Mouse (Mus musculus): ENCODE data around the gene Slfn1. TPM values are rescaled to one million over a fixed set of nuclear protein-coding genes. Genes with fewer than 3 reads are reported as not detected.

Slfn1 gene
- polyA plus RNA-seq (2016; fragmentation: Nextera tagmentation; extraction: Ambion mirVana) = not detected in 2 replicates

DNA sequence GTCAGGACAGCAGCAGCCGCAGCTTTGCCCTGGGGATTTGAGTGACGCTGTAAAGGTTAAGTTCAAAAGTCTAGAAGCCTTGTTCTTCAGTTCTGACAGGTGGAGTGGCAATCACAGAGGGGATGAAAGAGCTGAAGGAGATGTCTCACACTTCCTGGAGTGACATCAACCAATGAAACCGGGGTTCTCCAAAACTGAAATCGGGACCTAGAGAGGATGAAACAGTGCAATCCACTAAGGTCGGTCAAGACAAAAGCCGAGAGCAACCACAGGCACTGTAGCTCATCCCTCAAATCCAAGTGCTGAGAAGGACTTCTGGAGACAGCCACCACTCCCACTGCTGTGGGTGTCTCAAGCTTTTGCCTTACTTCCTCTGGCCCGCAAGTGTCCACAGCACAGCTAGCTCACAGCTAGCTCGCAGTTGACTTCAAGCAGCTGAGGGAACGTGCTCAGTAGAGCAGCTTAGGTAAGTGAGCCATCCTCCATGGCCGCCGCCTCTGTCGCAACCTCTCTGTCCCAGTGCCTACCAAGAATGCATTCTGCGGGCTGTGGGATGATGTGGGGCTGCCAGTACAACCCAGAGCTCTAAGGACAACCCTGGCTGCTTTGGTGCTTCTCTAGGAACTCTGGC lies at the start of gene Slfn1:
Gene Slfn1, plus strand, starts transcription at position 253 of the 631 bp plus-strand sequence.
- Histone ChIP-seq H3K4me3 (no peak within 1 kb of the TSS), H3K4me1 (replicated peaks) (no peaks in the 10 kb centered on the region), H3K36me3 (no peaks in the 10 kb centered on the region), H3K27ac (no peak within 1 kb of the TSS), H3K27me3 (ENCODE audit: insufficient read depth, poor library complexity, severe bottlenecking) (no peaks in the 10 kb centered on the region), H3K9me3 (no peaks in the 10 kb centered on the region)
- 87% methylated on average over 13 of the region's 13 CpGs for WGBS
- DNase-seq (ENCODE audit: low spot score) = no peak

DNA sequence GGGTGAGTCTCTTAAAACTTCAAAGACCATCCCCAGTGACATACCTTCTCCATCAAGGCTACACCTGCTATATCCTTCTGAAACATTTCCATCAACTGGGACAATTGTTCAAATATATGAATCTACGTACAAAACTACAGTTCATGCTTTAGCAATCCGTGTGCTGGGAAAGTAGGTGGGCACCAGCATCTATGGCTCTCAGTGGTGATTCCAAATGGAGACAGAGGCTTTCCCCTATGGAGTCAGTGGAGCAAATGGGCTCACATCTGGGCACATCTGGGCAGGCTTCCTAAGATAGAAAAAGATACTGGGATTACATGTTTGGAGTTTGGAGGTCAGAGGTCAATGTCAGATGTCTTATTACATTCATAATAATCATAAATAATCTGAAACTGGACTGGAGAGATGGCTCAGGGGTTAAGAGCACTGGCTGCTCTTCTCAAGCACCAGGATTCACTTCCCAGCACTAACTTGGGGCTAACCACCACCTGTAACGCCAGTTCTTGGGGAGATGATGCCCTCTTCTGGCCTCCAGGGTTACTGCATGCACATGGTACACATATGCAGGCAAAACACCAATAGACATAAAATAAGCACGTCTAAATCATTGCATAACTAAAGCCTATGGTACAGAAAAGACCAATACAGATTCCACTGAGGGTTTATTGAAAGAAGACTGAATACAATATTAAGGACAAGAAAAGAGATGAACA lies 48.5 kb upstream of the Slfn1 start:
- 76% methylated on average over 4 of the region's 4 CpGs for WGBS
- Histone ChIP-seq H3K4me3 (no peak overlapping the region), H3K4me1 (replicated peaks) (no peaks in the 10 kb centered on the region), H3K9me3 (no peaks in the 10 kb centered on the region), H3K27ac (no peak overlapping the region), H3K36me3 (no peaks in the 10 kb centered on the region), H3K27me3 (ENCODE audit: insufficient read depth, poor library complexity, severe bottlenecking) (no peaks in the 10 kb centered on the region; the same call in 1 of the 2 replicates)
- no peak for DNase-seq (ENCODE audit: low spot score)

DNA sequence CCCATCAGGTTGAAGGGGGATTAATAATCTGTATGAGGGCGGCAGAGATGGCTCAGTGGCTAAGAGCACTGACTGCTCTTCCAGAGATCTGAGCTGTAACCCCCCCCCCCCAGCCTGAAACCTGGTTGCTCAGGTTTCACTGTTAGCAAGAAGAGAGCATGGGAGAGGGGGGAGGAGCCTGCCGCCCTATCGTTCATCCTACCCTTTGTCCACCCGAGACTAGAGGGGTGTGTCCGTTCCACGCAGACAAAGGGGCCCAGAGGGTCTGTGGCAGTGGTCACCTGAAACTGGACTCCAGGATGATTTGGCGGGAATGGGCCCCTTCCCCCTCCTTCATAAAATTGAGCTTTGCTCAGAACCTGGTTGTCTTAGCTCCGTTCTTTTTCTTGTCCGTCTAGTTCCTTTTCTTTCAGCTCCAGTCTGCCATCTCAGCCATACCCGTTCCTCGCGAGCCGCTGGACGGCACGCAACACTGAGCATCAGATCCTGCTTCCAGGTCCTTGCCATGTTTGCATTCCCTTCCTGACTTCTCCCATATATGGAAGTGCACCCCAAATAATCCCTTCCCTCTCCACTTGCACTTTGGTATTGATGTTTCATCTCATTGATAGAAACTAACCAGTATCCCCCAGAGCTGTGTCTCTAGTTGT lies 46.2 kb upstream of the Slfn1 start:
- no peak for DNase-seq (ENCODE audit: low spot score)
- no peaks in the 10 kb centered on the region for H3K27me3 ChIP-seq (ENCODE audit: insufficient read depth, poor library complexity, severe bottlenecking)
- H3K36me3 ChIP-seq = no peaks in the 10 kb centered on the region
- no peaks in the 10 kb centered on the region for H3K4me1 ChIP-seq (replicated peaks)
- no peaks in the 10 kb centered on the region for H3K9me3 ChIP-seq
- no peak overlapping the region for H3K27ac ChIP-seq
- H3K4me3 ChIP-seq = no peak overlapping the region
- 85% methylated on average over 15 of the region's 15 CpGs for WGBS

DNA sequence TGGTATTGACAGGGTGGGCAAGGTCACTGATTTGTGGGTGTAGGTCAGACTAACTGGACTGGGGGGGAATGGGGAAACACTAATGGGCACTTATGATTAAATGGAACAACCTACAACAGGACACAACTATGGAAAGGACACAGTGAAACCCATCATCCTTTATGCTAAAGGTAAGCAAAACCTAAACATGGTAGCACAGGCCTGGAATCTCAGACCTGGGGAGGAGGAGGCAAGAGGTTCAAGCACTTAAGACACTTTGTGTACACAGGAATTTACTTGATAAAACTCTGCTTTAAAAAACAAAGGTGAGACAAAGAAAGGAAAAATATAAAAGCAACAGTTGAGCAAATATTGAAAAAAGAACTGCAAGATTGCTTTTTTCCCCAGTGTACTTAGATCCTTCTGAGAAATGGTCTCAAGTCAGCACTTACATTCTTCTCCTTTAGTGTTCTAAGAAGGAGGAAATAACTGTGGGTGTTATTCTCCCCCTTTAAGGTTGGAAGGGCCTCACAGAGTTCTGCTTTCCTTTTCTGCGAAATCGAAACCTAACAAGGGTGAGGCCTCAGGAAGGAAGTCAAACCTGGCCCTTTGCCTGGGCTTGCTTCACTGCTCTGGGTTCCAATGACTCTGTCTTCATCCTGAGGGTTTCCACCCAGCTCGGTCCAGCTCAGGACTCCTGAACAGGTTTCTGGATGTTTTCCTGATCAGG lies 38.8 kb upstream of the Slfn1 start:
- Histone ChIP-seq H3K4me1 (replicated peaks) (no peaks in the 10 kb centered on the region), H3K9me3 (no peaks in the 10 kb centered on the region), H3K27ac (no peak overlapping the region), H3K4me3 (no peak overlapping the region), H3K27me3 (ENCODE audit: insufficient read depth, poor library complexity, severe bottlenecking) (no peaks in the 10 kb centered on the region), H3K36me3 (no peaks in the 10 kb centered on the region)
- no peak for DNase-seq (ENCODE audit: low spot score)
- 89% methylated on average over 3 of the region's 3 CpGs for WGBS

DNA sequence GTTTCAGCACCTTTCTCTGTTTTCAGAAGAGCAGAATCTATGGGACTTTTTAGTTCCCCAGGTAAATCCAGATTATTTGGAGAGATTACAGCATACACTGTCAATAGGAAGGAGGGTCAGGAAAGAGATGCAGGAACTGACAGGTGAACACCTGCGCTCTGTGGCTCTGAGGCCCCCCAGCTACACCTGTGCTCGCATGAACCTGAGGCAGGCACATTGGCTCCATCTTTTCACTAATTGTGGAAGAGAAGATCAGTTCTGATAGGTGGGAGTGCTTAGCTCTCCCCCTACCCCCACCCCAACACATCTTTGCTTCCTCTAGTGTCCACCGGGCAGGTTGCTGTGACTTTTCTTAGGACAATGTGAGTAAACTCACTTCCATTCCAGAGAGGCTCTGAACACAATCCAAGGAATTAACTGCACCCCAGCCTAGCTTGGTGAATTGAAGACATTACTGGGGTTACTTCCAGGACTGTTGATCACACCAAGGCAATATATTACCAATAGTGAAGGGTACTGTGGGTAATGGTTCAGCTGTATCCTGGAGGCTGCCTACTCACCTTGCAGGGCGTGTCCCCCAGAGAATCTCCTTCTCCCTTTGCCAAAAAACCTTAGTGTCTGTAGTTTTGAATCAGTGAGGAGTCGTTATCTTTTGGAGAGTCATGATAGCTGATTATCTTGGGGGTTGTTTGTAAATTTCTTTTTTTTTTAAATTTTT lies 38.1 kb upstream of the Slfn1 start:
- Histone ChIP-seq H3K27me3 (ENCODE audit: insufficient read depth, poor library complexity, severe bottlenecking) (no peaks in the 10 kb centered on the region), H3K4me1 (replicated peaks) (no peaks in the 10 kb centered on the region), H3K4me3 (no peak overlapping the region), H3K27ac (no peak overlapping the region), H3K36me3 (no peaks in the 10 kb centered on the region), H3K9me3 (no peaks in the 10 kb centered on the region)
- no peak for DNase-seq (ENCODE audit: low spot score)
- 84% methylated on average over 5 of the region's 5 CpGs for WGBS

DNA sequence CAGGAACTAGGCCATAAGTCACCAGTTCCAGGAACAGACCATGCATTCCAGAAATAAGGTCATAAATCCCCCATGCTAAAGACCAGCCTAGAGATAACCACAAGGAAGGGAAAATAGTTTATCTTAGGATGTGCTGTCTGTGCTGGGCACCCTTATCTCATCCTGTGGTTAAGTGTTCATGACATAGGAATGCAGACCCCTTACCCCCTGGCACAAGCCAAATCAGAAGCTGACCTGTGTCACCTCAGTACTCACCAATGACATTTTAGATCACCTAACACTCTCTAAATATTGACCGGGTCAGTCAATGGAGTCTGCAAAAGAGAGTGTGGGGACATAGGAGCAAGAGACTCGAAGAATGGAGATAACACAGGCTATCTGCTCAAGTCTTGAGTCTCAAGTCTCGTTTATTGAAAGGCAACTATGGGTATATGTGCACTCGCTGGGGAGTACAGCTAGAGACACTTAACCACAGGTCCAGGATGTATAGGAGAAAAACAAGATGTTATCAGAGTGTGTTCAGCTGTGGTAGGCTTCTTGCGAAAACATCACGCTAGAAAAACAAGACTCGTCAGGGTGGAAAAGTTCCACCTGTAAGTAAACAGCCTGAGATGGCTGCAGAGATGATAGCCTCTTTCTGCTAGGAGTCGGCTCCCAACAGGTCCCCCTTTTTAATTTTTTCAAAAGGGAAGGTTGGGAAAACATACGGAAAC lies 37.0 kb upstream of the Slfn1 start:
- Histone ChIP-seq H3K27ac (no peak overlapping the region), H3K27me3 (ENCODE audit: insufficient read depth, poor library complexity, severe bottlenecking) (no peaks in the 10 kb centered on the region), H3K9me3 (no peaks in the 10 kb centered on the region), H3K4me1 (replicated peaks) (no peaks in the 10 kb centered on the region), H3K4me3 (no peak overlapping the region), H3K36me3 (no peaks in the 10 kb centered on the region)
- no peak for DNase-seq (ENCODE audit: low spot score)
- WGBS = 82% methylated on average over 9 of the region's 9 CpGs

DNA sequence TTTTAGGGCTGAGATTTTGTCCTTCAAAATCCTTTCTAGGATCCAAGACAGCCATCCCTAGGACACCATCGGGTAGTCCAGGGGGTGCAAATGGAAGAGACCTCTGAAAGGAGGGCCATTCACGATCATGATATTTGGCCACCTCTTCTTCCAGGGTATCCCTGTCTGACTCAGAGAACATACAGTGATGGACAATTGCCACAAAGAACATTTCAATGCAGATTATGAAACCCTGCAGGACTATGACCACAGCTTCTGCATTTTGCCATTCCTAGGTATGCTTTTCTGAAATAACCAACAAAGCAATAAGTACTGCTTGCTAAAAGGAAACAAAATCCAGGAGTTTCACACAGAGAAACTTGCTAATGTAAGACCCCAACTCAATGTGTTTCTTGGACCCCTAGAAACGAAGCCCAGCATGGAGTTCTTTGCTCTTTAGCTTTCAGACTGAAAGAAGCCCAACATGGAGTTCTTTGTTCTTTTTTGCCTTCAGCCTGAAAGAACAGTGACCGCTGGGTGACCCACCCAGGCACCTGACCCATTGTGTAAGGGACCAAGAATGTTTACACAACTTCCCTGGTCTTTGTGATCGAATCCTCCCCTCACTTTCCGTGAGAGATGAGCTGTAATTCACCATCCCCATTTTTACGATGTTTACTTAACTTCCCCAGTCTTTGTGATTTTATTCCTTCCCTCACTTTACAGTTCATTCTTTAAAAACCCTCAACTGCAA lies 33.7 kb upstream of the Slfn1 start:
- no peak for DNase-seq (ENCODE audit: low spot score)
- WGBS = 68% methylated on average over 7 of the region's 7 CpGs
- Histone ChIP-seq H3K4me3 (no peak overlapping the region), H3K9me3 (no peaks in the 10 kb centered on the region), H3K36me3 (no peaks in the 10 kb centered on the region), H3K4me1 (replicated peaks) (no peaks in the 10 kb centered on the region), H3K27ac (no peak overlapping the region), H3K27me3 (ENCODE audit: insufficient read depth, poor library complexity, severe bottlenecking) (no peaks in the 10 kb centered on the region)

DNA sequence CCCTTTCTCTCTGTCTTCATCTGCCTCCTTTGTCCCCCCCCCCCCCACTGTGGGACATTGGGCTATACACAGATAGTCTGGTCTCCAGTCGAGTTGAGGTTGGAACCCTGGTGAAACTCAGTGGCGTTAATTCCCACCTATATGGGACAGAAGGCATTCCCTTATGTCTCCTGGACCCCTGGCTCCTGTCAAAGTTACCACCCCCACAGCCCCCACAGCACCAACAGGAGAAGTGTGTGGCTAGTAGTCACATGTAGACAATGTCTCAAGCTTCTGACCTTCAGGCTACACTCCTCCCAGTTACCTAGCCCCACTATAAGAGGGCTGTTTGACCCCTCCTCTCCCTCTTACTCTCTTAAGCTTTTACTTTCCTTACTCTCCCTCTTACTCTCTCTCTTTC lies 32.5 kb upstream of the Slfn1 start:
- Histone ChIP-seq H3K9me3 (no peaks in the 10 kb centered on the region), H3K27ac (no peak overlapping the region), H3K4me3 (no peak overlapping the region), H3K36me3 (no peaks in the 10 kb centered on the region), H3K4me1 (replicated peaks) (no peaks in the 10 kb centered on the region), H3K27me3 (ENCODE audit: insufficient read depth, poor library complexity, severe bottlenecking) (no peaks in the 10 kb centered on the region)
- DNase-seq (ENCODE audit: low spot score) = no peak
- WGBS = 92% methylated on average over 2 of the region's 2 CpGs

DNA sequence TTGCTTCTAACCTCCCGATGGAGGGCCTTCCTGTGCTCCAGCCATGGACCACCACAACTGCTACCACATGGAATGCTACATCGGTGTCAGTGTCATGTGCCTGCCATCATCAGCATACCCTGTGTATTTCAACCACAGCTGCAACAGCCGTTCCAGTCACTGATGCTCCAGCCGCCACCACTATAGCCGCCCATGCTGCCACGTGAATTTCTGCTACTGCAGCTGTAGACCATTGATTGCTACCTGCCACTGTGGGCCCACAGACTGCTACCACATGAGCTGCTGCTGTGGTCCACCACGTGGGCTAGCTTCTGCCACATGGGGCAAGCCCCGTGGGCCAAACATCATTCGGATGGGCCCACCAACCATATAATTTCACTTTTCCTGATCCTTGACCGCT lies 31.9 kb upstream of the Slfn1 start:
- no peaks in the 10 kb centered on the region for H3K4me1 ChIP-seq (replicated peaks)
- no peak overlapping the region for H3K27ac ChIP-seq
- no peaks in the 10 kb centered on the region for H3K27me3 ChIP-seq (ENCODE audit: insufficient read depth, poor library complexity, severe bottlenecking)
- no peaks in the 10 kb centered on the region for H3K9me3 ChIP-seq
- 86% methylated on average over 10 of the region's 10 CpGs for WGBS
- H3K36me3 ChIP-seq = no peaks in the 10 kb centered on the region
- no peak for DNase-seq (ENCODE audit: low spot score)
- no peak overlapping the region for H3K4me3 ChIP-seq

DNA sequence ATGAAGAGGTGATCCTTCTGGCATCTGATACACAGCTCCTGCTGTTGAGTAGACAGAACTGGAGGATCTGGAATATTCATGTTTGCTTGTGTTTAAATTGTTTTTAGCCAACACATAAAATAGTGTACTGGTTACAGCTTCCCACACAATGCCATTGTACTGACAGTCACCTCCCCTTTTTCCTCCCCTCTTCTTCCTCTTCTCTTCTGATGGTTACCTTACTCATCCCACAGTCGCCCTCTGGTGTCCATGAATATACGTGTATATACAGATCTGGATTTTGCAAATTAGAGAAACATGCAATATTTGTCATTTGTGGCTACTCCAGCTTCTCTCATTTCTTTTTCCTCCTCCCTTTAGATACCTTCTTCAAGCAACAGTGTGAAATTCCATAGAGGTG lies 1.5 kb upstream of the Slfn1 start:
- no peaks in the 10 kb centered on the region for H3K4me1 ChIP-seq (replicated peaks)
- DNase-seq (ENCODE audit: low spot score) = no peak
- WGBS = 35% methylated on average over 2 of the region's 2 CpGs
- H3K27ac ChIP-seq = no peak overlapping the region
- H3K36me3 ChIP-seq = no peaks in the 10 kb centered on the region
- no peaks in the 10 kb centered on the region for H3K27me3 ChIP-seq (ENCODE audit: insufficient read depth, poor library complexity, severe bottlenecking)
- no peak overlapping the region for H3K4me3 ChIP-seq
- H3K9me3 ChIP-seq = no peaks in the 10 kb centered on the region

DNA sequence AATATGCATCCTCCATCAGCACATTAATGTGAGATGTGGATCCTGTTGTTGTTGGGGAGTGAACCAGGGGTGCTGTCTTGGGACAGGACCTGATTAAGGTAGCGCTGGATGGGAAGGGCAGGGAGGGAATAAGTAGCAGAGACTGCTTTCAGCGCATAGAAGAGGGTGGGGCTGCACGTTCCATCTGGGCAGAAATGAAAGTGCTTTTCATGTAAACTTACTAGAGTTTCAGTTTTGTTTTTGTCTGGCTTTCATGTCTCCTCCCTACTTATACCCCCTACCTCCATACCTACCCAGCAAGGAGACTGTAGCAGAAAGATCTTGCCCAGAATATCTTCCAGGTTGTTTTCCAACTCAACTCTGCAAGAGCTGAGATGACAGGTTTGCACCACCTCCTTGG lies 1.4 kb downstream of the Slfn1 start:
- no peaks in the 10 kb centered on the region for H3K4me1 ChIP-seq (replicated peaks)
- no peak overlapping the region for H3K27ac ChIP-seq
- no peaks in the 10 kb centered on the region for H3K9me3 ChIP-seq
- H3K36me3 ChIP-seq = no peaks in the 10 kb centered on the region
- DNase-seq (ENCODE audit: low spot score) = no peak
- H3K27me3 ChIP-seq (ENCODE audit: insufficient read depth, poor library complexity, severe bottlenecking) = no peaks in the 10 kb centered on the region
- H3K4me3 ChIP-seq = no peak overlapping the region
- 53% methylated on average over 3 of the region's 3 CpGs for WGBS
